Mouse (Mus musculus): ENCODE measurements around the gene Ccl6. TPM values are rescaled to one million over a fixed set of nuclear protein-coding genes. Genes with fewer than 3 reads are reported as not detected.

The Ccl6 gene
- polyA plus RNA-seq, 1 experiment from 2014 or later, result 1.9 TPM

Other genes with a start within 250 kb of the Ccl6 start
- gene Rasl10b, start 183.9 kb downstream of the Ccl6 start, polyA plus RNA-seq (2015; fragmentation: Nextera tagmentation; extraction: Ambion mirVana), result 24.7 and 31.4 TPM in 2 replicates
- 0.39 and 0.81 TPM in 2 replicates for gene Gas2l2, start 163.6 kb downstream of the Ccl6 start, polyA plus RNA-seq (2015; fragmentation: Nextera tagmentation; extraction: Ambion mirVana)
- gene 1700020L24Rik, start 155.4 kb downstream of the Ccl6 start, polyA plus RNA-seq (2015; fragmentation: Nextera tagmentation; extraction: Ambion mirVana), result 0.26 and 1.0 TPM in 2 replicates
- gene Mmp28, start 130.0 kb downstream of the Ccl6 start, polyA plus RNA-seq (2015; fragmentation: Nextera tagmentation; extraction: Ambion mirVana), result 1.8 and 1.9 TPM in 2 replicates
- gene Taf15, start 120.0 kb downstream of the Ccl6 start, polyA plus RNA-seq (2015; fragmentation: Nextera tagmentation; extraction: Ambion mirVana), result 8.8 and 17.1 TPM in 2 replicates
- gene Heatr9, start 70.9 kb downstream of the Ccl6 start, polyA plus RNA-seq (2015; fragmentation: Nextera tagmentation; extraction: Ambion mirVana), result not detected in 2 replicates
- gene Ccl5, start 62.6 kb downstream of the Ccl6 start, polyA plus RNA-seq (2015; fragmentation: Nextera tagmentation; extraction: Ambion mirVana), result 0.60 TPM in 1 of 2 replicates, not detected in the other
- 1.9 TPM in 2 replicates for gene Ccl9, start 14.5 kb downstream of the Ccl6 start, polyA plus RNA-seq (2015; fragmentation: Nextera tagmentation; extraction: Ambion mirVana)
- gene Rpl9-ps1, start 52.5 kb upstream of the Ccl6 start, polyA plus RNA-seq (2015; fragmentation: Nextera tagmentation; extraction: Ambion mirVana), result not detected in 2 replicates
- gene Ccl3, start 56.3 kb upstream of the Ccl6 start, polyA plus RNA-seq (2015; fragmentation: Nextera tagmentation; extraction: Ambion mirVana), result 0.67 and 1.8 TPM in 2 replicates
- 0.93 TPM in 1 of 2 replicates, not detected in the other for gene Ccl4, start 69.5 kb upstream of the Ccl6 start, polyA plus RNA-seq (2015; fragmentation: Nextera tagmentation; extraction: Ambion mirVana)
- gene Wfdc17, start 110.9 kb upstream of the Ccl6 start, polyA plus RNA-seq (2015; fragmentation: Nextera tagmentation; extraction: Ambion mirVana), result not detected in 2 replicates
- gene Wfdc18, start 115.9 kb upstream of the Ccl6 start, polyA plus RNA-seq (2015; fragmentation: Nextera tagmentation; extraction: Ambion mirVana), result not detected in 2 replicates
- gene Wfdc21, start 153.9 kb upstream of the Ccl6 start, polyA plus RNA-seq (2015; fragmentation: Nextera tagmentation; extraction: Ambion mirVana), result not detected in 2 replicates
- 34.5 and 41.0 TPM in 2 replicates for gene Heatr6, start 160.6 kb upstream of the Ccl6 start, polyA plus RNA-seq (2015; fragmentation: Nextera tagmentation; extraction: Ambion mirVana)

Measured in forebrain, embryonic 16.5 days (tissue).